Comparison of ENCODE assay signal across 25 mouse cellular contexts in genomic region chr8:111765616-111766015, GRCm38 (mm10). TPM values are rescaled to one million over a fixed set of nuclear protein-coding genes. Genes with fewer than 3 reads are reported as not detected.
"Had no signal": no experiment of that assay in that cellular context is flagged by ENCODE, and none has a peak within 500 bp of the region (broad histone marks: within the 10 kb centered on the region; RNA-seq: fewer than 3 reads in every experiment).

No protein-coding gene starts in this region.

- H3K4me3 ChIP-seq: heart, adult 2 months; heart, embryonic 13.5 days; heart, embryonic 15.5 days; hindbrain, embryonic 13.5 days; hindbrain, embryonic 15.5 days; limb, embryonic 13.5 days; limb, embryonic 15.5 days; liver, embryonic 13.5 days; liver, embryonic 15.5 days had no signal

- H3K27me3 ChIP-seq: heart, embryonic 13.5 days; heart, embryonic 15.5 days; hindbrain, embryonic 13.5 days; hindbrain, embryonic 15.5 days; limb, embryonic 13.5 days; limb, embryonic 15.5 days; liver, embryonic 13.5 days; liver, embryonic 15.5 days had no signal

- H3K9me3 ChIP-seq: heart, embryonic 13.5 days; heart, embryonic 15.5 days; hindbrain, embryonic 13.5 days; hindbrain, embryonic 15.5 days; limb, embryonic 13.5 days; limb, embryonic 15.5 days; liver, embryonic 13.5 days; liver, embryonic 15.5 days had no signal

- ATAC-seq: hindbrain, postnatal 0 days; intestine, embryonic 16.5 days; liver, postnatal 0 days had no signal

- DNase-seq: gastrocnemius, postnatal 14 days; gastrocnemius, postnatal 36 days; heart, adult 11 months; heart, adult 2 months; heart, postnatal 14 days; heart, postnatal 36 days; kidney, adult 11 months; kidney, adult 8-10 months; kidney, postnatal 14 days; kidney, postnatal 36 days; layer of hippocampus, adult 9-11 months; layer of hippocampus, postnatal 36 days; left cerebral cortex, postnatal 4 days; liver, embryonic 13.5 days; liver, postnatal 0 days had no signal

RNA-seq across cellular contexts. Expression of gene Bcar1, which starts 22.0 kb away (rescaled TPM):
- total RNA-seq: hematopoietic stem cell, adult 5-6 weeks had no signal
